In the genomic region with DNA sequence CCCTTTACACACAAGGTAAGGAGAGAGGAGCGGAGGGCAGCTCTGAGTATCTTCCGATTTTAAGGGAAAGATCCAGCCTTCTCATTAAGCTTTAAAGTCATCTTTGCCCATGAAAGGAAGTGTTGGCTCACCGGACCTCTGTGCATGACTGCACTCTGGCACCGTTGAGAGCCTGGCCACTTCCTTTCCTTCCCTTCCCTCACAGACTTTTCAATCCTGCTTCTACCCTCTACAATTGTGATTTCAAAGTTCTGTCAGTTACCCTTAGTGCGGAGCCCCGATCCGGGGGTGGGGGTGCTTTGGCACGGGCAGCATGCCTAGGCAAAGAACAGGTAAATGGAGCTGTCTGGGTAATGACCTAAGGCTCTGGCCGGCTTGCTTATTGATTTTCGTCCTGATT, we compare ENCODE assay signal across 20 mouse cellular contexts.
DNase-seq lines count a peak whose midpoint lies in the region; ATAC-seq and TF ChIP-seq lines count a peak whose summit lies in the region.
"Had no signal": no experiment of that assay in that cellular context is flagged by ENCODE, and none has a peak within 500 bp of the region (broad histone marks: within the 10 kb centered on the region; RNA-seq: fewer than 3 reads in every experiment).

No protein-coding gene starts in this region.

- H3K4me3 ChIP-seq in heart, embryonic 10.5 days: no peak overlapping the region
- H3K4me3 ChIP-seq: erythroblast, embryonic 14.5 days; forebrain, embryonic 15.5 days; hindbrain, embryonic 15.5 days; limb, embryonic 15.5 days; lung, embryonic 15.5 days; midbrain, embryonic 12.5 days; myocyte; neural tube, embryonic 15.5 days had no signal

- CTCF ChIA-PET in Patski (lab: Charles Lee): interaction anchor here (1.5 kb wide), 2 partner anchors 23 to 199 kb away, joined by 4 to 5 read pairs; no protein-coding TSS in a partner anchor

- no peak for DNase-seq in heart, embryonic 10.5 days (ENCODE audit: low spot score)
- no peak for DNase-seq in heart, adult 9 months (ENCODE audit: low spot score in 2 of 2)
- DNase-seq in kidney, adult 11 months: peak; percentile 23
- no peak for DNase-seq in kidney, postnatal 14 days
- no peak for DNase-seq in Patski (ENCODE audit: low read depth, low spot score)
- DNase-seq in kidney, postnatal 25 days: peak; percentile 15 to 53
- DNase-seq in right cerebral cortex, postnatal 10 days (ENCODE audit: low spot score in 2 of 2): no peak
- DNase-seq in left cerebral cortex, adult 11 months (ENCODE audit: low spot score): no peak
- DNase-seq: adrenal gland, postnatal 25 days; cerebellum, adult 18-20 months; thymus, postnatal 25 days had no signal

- in situ Hi-C loops in Patski (cut with MboI; ENCODE audit: low pct_unique_long_range_greater_than_20kb): no loop called here

- H3K9me3 ChIP-seq in heart, embryonic 10.5 days: no peaks in the 10 kb centered on the region
- H3K9me3 ChIP-seq: forebrain, embryonic 15.5 days; hindbrain, embryonic 15.5 days; limb, embryonic 15.5 days; lung, embryonic 15.5 days; midbrain, embryonic 12.5 days; neural tube, embryonic 15.5 days had no signal

- POLR2A ChIA-PET in Patski (lab: Charles Lee): interaction anchor here (0.6 to 1.1 kb wide), 3 partner anchors 19 to 88 kb away, joined by 4 to 5 read pairs (median 4); no protein-coding TSS in a partner anchor

- H3K36me3 ChIP-seq in heart, embryonic 10.5 days: peaks cover 19% of the 10 kb centered on the region; the same call in 1 of the 2 replicates
- H3K36me3 ChIP-seq: forebrain, embryonic 15.5 days; hindbrain, embryonic 15.5 days; limb, embryonic 15.5 days; lung, embryonic 15.5 days; neural tube, embryonic 15.5 days had no signal

- H3K27ac ChIP-seq in heart, embryonic 10.5 days: peak overlapping the region; percentile 74
- H3K27ac ChIP-seq: forebrain, embryonic 15.5 days; hindbrain, embryonic 15.5 days; limb, embryonic 15.5 days; lung, embryonic 15.5 days; midbrain, embryonic 12.5 days; neural tube, embryonic 15.5 days had no signal

- WGBS in heart, embryonic 10.5 days: 73% methylated on average over 10 of the region's 10 CpGs

- ATAC-seq in Patski: peak; percentile 48
- ATAC-seq: activated CD4-positive, CD25-positive, alpha-beta regulatory T cell, adult 4 months; forebrain, embryonic 15.5 days had no signal

- TF ChIP-seq CTCF in Patski (IDR thresholded peaks at IDR 0.05): no peak

- peaks cover 75% of the 10 kb centered on the region for H3K4me1 ChIP-seq in heart, embryonic 10.5 days

- H3K27me3 ChIP-seq in heart, embryonic 10.5 days (ENCODE audit: insufficient read depth, poor library complexity, severe bottlenecking): no peaks in the 10 kb centered on the region
- H3K27me3 ChIP-seq in Patski: no peaks in the 10 kb centered on the region
- H3K27me3 ChIP-seq: forebrain, embryonic 15.5 days; hindbrain, embryonic 15.5 days; limb, embryonic 15.5 days; lung, embryonic 15.5 days; midbrain, embryonic 12.5 days; neural tube, embryonic 15.5 days had no signal

Comparison
In these comparisons a context has a peak if more than half of its experiments do, and no peak if none do; other contexts are left out.
1. DNase-seq: peak in kidney, adult 11 months (single experiment) and kidney, postnatal 25 days (2 of 2); none in heart, embryonic 10.5 days (single experiment), heart, adult 9 months (0 of 2), kidney, postnatal 14 days (single experiment), Patski (single experiment), right cerebral cortex, postnatal 10 days (0 of 2) and left cerebral cortex, adult 11 months (single experiment).